Mouse (Mus musculus) ES-E14 (cell line): ENCODE measurements at regions not wholly inside any gene's neighbourhood (a gene's known extent, or its start where the extent isn't known, plus 50 kb on each side); places are given as distances from the start of the nearest gene placed in this dataset.

Experiments used
- MAFK ChIP-seq: IDR thresholded peaks from 2 replicates; pipeline ENCODE4 v1.6.1; 2014; ENCODE audit warnings: mild to moderate bottlenecking, low read depth, low read length, inconsistent platforms; ENCODE audit not compliant: insufficient read depth
- ZC3H11A ChIP-seq: IDR thresholded peaks from 2 replicates; pipeline ENCODE4 v1.6.1; 2012; ENCODE audit warnings: low read depth, mild to moderate bottlenecking, inconsistent platforms, low read length, borderline replicate concordance

- no peak for TF ChIP-seq MAFK
- TF ChIP-seq ZC3H11A = no peak
Measured at GRCm38 (mm10) chr13:53805872-53806271, 249.6 kb downstream of the Drd1 start.
